Mouse (Mus musculus) frontal cortex, postnatal 36 days (tissue): ENCODE measurements at regions not wholly inside any gene's neighbourhood (a gene's known extent, or its start where the extent isn't known, plus 50 kb on each side); places are given as distances from the start of the nearest gene placed in this dataset.
A peak's percentile ranks its signal among the peaks of the same experiment; 100 is the strongest.

Source experiments
- DNase-seq, 2 experiments: peaks; one replicate each; pipeline ENCODE4 v3.0.0; 2022; ENCODE audit warnings: low spot score in 2 of 2

DNA sequence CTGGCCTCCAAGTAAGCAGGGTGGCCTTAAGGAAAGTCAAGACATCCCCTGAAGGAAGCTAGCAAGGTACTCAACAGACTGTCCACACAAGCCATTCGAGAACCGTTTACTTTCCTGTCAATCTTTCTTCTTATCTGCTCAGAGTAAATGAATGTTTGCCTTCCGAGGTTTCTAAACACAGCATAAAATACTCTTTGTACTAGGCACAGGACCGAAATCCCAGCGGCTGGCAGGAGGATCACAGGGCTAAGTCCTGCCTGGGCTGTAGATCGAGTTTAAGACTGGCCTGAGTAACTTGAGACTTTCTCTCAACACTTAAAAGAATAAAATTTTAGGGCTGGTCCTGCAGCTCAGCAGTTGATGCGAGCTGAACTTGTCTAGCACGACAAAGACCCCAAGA, 175.9 kb downstream of the Bcl2l11 start:
- DNase-seq: no peak

- no peak for DNase-seq
Observed at GRCm38 (mm10) chr2:128304063-128304712, 178.3 kb downstream of the Bcl2l11 start.

DNA sequence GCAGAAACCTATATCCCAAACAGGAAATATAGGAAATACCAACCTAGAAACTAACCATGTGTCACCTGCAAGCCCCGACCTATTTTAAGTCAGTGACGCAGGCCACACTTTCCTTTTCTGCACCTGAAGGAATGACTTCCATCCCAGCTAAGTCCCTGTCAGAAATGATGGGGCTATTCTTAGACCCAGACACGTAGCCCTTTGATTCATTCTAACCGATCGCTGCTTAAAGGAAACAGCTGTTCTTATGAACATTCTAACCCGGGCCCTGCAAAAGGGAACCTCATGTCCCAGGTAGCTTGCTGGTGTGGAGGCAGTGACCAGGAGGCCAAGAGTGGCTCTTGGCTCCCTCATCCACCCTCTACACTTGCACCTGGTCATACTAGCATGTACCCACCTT, 180.9 kb downstream of the Bcl2l11 start:
- DNase-seq: no peak

DNA sequence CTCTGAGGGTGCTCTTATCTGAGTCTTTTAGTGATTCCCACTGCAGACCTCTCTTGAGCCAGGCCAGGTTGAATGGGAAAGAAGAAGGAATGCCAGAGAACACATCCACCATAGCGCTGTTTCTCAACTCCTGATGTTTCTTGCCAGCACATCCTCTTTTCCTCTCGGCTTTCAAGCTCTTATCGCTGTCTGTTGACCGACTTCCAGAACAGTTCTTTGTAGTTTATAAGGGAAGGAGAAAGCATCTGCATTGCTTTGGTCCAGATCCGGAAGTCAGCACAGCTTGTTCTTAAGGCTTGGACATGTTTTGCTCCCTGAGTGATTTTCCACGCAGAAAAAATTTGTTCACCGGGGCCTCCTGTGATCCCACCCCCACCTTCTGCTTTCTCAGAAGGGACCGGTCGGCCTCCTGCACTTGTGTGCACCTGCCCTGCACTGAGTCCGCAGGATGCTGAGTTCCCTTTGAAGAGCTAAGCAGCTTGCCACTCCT, 183.7 kb downstream of the Bcl2l11 start:
- no peak for DNase-seq

- peak; percentile 86 to 93 for DNase-seq
Observed at GRCm38 (mm10) chr2:128310081-128310480, 184.2 kb downstream of the Bcl2l11 start.

- peak in 1 of 2 experiments; percentile 59 for DNase-seq
Observed at GRCm38 (mm10) chr2:128312084-128312594, 186.3 kb downstream of the Bcl2l11 start.

DNA sequence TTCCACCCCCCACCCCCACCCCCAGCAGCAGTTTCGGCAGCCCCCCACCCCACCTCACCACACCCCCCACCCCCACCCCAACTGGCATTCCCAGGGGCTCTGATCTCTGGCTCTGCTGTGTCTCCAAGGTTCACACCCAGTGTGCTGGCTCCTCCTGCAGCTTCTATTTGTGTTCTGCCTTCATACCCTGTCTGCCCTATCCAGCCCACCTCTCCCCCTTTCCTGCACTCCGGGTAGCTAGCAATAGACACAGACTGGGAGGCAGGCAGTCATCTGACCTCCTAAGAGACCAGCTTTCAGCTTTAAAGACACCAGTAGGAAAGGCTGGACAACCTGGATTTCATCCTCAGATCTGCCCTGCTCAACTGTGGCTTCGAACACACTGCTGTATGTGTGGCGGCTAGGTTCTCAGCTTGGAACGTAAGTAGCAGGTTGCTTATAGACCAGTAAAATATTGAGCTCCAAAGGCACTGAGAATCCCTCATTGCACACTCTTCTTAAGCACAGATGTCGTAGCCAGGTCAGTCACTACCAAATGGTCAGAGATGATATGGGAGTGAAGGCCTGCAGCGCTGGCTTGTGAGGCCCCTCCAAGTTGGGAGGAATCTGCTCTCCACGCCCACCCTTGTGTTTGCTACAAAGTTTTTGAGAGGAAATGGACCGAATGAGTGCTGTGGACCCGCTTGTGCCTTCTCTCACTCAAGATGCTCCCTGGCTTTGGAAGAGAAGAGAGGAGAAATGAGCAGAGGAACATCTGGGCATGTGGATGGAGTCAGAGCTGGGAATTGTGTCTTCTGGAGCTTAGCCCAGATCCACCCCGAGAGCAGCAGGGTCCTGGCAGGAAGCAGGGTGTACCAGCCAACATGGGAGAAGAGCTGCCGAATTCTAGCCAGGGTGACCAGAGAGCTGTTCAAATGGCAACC, 187.1 kb downstream of the Bcl2l11 start:
- DNase-seq: no peak

DNA sequence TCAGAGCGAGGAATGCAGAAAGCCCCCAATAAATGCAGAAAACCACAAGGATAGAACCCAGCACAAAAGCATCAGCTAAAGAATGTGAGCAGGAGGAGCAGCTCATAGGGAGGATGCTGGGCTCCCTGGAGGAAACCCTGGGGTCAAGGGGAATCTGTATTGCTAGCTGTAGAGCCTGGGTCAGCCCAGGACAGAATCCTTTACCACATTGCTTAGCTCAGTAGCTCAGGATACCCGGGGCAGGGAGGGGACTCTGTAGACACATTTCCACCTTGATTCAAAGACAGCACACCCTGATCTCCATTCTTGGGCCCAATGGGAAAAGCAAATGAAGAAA, 187.7 kb downstream of the Bcl2l11 start:
- no peak for DNase-seq

DNA sequence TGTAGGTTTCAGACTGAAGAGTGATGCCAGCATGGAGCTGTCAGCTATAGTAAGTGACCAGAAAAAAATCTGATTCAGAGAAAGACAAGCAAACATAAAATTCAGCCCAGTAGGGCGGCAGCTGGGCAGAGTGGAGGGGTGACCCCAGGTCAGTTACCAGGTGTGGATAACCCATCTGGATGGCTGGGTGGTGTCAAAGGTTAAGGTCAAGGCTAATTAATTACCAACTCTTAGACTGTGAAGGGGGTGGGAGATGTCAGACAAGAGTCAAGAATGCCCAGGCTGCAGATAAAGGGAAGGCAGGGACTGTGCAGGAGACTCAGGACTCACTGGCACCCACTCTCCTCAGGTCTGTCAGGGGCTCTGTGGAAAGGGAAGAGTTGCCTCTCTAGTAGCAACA, 188.1 kb downstream of the Bcl2l11 start:
- DNase-seq: no peak

GRCm38 (mm10) chr2:128316516-128316915, 190.7 kb downstream of the Bcl2l11 start:
- DNase-seq: no peak

GRCm38 (mm10) chr2:128318266-128318665, 192.4 kb downstream of the Bcl2l11 start:
- DNase-seq: no peak

GRCm38 (mm10) chr2:128318956-128319355, 193.1 kb downstream of the Bcl2l11 start:
- DNase-seq: no peak

DNA sequence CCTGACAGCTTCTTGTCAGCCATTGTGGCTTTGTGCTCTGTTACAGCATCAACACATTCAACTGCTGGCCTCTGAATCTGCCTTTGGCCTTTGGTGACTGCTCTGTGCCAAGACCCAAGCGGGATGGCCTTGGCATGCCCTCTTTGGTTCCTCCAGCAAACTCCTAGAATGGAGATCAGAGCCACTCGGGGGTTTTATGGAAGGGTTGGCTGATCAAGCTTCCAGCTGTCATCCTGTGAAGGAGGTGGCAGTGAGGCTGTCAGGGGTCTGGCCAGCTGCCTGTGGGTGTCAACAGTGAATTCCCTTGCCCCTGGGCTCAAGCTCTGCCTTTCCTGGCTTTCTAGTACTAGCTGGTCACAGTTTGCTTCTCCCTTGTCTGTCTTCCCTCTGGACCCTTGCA, 195.6 kb downstream of the Bcl2l11 start:
- no peak for DNase-seq

- peak in 1 of 2 experiments; percentile 35 for DNase-seq
Observed at GRCm38 (mm10) chr2:128324256-128325096, 198.6 kb downstream of the Bcl2l11 start.

GRCm38 (mm10) chr2:128325097-128325421, 199.2 kb downstream of the Bcl2l11 start:
- no peak for DNase-seq

DNA sequence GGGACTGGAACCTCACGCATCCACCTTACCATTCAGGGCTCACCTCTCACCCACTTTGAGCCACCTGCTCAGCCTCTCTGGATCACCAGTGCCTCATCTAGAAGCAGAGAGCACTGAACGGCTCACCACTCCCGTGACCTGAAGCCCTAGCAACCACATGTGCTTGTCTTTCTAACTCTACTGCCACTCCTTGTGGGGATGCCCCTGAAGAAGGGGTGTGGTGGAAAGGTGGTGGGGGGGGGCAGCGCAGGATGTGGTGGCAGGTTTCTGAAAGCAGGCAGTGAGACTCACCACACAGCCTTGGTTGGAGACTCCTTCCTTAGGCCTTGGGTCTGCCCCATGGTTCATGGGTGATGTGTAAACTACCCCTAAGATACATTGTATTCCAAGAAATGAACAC, 199.6 kb downstream of the Bcl2l11 start:
- DNase-seq: no peak

DNA sequence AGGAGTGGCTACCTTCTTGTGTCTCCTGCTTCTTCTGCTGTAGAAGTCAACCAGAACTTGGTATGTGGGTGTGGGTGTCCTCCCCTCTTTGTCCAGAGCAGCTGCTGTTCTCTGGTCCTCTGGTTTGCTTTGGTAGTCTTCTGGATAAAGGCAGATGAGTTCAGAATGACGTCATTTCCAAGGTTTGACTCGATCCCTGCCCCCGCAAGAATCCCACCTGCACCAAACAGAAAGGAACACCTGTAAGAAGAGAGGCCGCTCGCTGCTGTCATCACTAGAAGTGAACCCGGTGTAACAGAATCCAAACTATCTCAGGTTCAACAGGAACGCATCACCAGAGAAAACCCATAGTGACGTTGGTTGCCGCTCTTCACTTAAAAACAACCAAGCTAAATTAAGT, 205.0 kb downstream of the Bcl2l11 start:
- DNase-seq: no peak

DNA sequence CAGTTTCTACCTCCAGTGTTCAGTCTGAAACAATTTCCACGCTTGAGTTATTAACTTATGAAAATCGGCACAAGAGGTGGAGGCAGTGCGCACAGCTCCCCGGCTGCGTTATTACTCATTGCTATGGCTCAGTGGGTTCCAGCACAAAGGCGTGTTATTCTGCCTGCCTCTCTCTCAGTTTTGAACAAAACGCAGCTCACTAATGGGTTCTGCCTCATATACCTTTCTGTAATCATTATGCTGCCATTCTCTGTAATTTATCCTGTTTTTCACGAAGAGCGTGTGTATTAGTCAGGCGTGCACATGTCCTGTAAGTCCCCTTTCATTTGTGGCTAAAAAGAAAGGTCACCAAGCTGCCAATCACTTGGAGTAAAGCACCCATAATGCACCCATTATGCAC, 205.4 kb downstream of the Bcl2l11 start:
- no peak for DNase-seq

DNA sequence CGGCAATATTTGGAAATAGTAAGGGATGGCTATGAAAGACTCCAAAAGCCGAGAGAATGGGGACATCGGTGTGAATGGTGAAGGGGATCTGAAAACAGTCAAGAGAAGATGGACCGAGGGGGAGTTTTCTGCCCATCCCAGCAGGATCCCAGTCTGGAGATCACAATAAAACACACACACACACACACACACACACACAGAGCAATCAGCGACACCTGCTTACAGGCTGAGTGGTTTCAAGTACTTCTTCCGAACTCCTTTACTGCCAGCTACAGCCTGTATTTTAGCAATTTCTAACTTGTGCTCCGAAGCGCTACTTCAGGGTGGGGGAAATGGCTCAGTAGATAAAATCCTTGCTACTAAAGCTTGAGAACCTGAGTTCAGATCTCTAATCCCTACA, 205.8 kb downstream of the Bcl2l11 start:
- DNase-seq: no peak

DNA sequence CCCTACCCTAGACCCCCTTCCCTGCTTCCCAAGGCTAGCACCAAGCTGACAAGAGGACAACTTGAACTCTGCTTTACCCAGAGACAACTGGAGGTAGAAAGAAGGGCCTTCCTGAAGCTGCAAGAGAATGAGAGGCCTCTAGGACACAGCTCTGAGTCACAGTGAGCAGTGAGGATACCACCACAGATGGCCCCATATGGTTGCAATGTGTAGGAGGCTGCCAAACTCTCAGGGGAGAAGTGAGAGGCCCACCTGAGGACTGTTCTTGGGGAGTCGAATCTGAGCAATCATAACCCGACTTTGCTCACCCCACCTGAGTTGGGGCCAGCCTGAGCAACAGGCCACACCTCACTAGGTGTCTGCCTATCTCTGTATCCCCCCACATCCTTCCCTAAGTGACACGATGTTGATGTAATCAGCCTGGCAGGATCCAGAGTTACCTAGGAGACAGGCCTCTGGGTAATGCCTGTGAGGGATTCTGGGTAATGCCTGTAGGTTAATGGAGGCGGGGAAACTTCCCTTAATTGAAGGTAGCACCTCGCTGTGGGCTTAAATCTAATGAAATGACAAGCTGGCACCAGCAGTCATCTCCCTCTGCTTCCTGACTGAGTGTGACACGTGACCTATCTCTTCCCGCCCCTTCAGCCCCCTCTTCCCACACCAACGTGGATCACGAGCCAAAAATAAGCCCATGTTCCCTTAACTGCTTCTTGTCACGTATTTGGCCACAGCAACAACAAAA, 207.7 kb downstream of the Bcl2l11 start:
- DNase-seq: no peak

GRCm38 (mm10) chr2:128334143-128334470, 208.3 kb downstream of the Bcl2l11 start:
- DNase-seq: no peak
